Mouse (Mus musculus) gastrocnemius, adult 2 months (tissue): ENCODE measurements around the gene Ago3. TPM values are rescaled to one million over a fixed set of nuclear protein-coding genes. Genes with fewer than 3 reads are reported as not detected.

ENCODE experiments used
- DNase-seq: peaks from one replicate; pipeline ENCODE4 v3.0.0; 2022
- H3K27ac ChIP-seq: fragments of 200-600 bp; 2 replicates; pipeline ENCODE4 v1.8.1; 2022; ENCODE audit warnings: mild to moderate bottlenecking
- H3K4me3 ChIP-seq: fragments of 200-600 bp; 2 replicates; pipeline ENCODE4 v1.8.1; 2022; ENCODE audit warnings: mild to moderate bottlenecking, moderate library complexity
- CTCF ChIP-seq: fragments of 200-600 bp; IDR thresholded peaks from 2 replicates; pipeline ENCODE4 v1.8.1; 2022; ENCODE audit warnings: antibody characterized with exemption, mild to moderate bottlenecking, moderate library complexity
- intact Hi-C: fragments of 180-260 bp; cut with DNase I; formaldehyde crosslinking; loops from one replicate; pipeline ENCODE4 v1.15.1; 2025
- total RNA-seq, 2 experiments: library from RNA; stranded (reverse); gene quantifications; 2 replicates each; pipeline ENCODE4 v1.2.3; 2021

Gene Ago3
- total RNA-seq, 2 experiments from 2014 or later = 7.6 to 11.6 TPM

DNA sequence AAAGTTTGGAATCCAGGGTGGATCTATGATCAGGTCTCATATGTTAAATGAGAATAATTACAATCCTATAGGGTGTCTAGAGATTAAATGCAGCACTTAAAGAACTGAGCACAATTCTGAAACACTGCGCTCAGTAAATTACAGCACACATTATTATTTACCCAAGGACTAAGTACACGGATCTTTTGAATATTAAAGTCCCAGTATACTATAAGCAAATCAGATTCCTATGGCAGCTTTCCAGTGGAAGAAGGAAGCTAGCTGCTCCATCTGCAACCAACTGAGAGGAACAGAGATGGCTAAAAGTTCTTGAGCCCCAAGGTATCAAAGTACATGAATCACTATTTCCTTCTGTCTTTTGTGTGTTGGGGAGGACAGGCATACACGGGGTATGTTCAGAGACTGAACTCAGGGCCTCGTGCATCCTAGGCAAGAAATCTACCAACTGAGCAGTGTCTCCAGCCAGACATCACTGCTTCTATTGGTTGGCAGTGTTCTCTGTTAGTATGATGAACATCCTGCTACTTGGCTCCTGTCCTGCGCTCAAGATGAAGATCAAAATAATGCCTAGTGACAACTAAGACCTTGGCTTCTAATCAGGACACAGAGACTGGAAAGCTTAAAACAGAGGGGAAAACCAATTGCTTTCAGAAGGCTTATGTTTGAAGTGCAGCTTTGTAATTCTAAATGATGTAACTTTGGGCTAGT, 25.3 kb upstream of the Ago3 start:
- Histone ChIP-seq H3K27ac (no peak overlapping the region), H3K4me3 (no peak overlapping the region)
- intact Hi-C loops = no loop called here
- no peak for DNase-seq
- TF ChIP-seq CTCF = no peak

DNA sequence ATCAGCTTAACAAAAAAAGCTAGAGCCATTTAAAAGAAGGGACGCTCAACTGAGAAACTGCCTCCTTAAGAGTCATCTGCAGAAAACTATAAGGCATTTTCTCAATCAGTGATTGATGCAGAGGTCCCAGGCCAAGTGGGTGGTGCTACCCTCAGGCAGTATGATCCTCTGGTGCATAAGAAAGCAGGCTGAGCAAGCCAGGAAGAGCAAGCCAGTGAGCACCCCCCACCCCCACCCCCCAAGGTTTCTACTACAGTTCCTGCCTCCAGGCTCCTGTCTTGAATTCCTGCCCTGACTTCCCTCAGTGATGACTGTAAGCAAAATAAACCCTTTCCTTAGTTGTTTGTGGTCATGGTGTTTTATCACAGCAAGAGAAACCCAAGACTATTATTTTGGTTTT, 20.9 kb upstream of the Ago3 start:
- TF ChIP-seq CTCF = no peak
- intact Hi-C loops = no loop called here
- Histone ChIP-seq H3K27ac (no peak overlapping the region), H3K4me3 (no peak overlapping the region)
- DNase-seq = no peak

DNA sequence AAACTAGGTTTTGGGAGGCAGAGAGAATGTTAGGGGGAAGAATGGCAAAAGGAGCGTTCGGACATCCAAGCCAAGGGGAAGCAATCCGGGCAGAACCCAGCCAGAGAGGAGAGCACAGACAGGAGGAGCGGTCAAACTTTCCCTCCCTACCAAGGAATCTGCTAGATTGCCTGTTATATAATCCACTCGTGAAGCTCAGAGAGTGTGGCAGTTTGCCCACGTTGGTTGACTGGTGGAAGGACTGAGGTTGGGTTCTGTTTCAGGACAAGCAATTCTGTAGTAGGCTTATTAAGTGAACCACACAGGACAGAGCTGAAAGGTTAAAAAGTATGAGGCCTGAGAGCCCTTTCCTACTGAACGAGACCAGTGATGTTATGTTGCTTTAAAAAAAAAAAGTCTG, 17.8 kb upstream of the Ago3 start:
- no peak overlapping the region for H3K4me3 ChIP-seq
- TF ChIP-seq CTCF = no peak
- H3K27ac ChIP-seq = no peak overlapping the region
- peak; percentile 61 for DNase-seq
- intact Hi-C loops = no loop called here

DNA sequence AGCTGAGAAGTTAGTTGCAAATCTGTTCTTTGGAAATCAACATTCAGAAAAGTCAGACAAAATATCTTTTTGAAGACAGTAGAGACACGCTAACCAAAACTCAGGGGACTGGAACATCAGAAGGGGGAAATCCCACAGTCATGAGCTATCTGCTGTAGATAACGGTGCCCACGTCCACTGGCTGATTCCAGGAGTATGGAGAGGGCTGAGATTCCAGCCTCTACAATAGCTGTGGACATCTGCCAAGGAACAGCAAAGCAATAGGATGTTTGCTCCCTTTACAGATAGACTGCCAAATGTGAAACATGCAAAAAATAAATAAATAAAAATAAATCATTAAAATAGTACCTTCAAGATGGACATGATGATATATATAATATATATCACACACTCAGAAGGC, 15.2 kb upstream of the Ago3 start:
- no peak overlapping the region for H3K4me3 ChIP-seq
- no peak overlapping the region for H3K27ac ChIP-seq
- no peak for DNase-seq
- intact Hi-C loops = no loop called here
- TF ChIP-seq CTCF = no peak

DNA sequence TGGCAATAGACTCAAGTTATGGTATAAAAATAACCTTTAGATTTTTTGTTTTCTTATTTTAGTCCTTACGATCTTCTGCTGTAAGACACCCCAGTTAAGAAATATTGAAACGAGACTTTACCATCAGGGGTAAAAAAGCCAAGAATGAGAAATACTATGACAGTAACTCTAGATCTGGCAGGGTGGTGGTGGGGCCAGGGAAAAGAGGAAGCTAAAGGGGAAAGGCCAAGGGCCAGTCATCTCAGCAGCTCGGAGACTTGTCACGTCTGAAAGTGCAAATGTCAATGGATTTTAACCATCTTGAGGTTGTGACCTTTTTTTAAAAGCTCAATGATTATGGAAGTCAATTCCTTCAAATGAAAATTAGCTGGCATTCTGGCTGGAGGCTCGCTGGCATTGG, 8.9 kb upstream of the Ago3 start:
- intact Hi-C loops = no loop called here

DNA sequence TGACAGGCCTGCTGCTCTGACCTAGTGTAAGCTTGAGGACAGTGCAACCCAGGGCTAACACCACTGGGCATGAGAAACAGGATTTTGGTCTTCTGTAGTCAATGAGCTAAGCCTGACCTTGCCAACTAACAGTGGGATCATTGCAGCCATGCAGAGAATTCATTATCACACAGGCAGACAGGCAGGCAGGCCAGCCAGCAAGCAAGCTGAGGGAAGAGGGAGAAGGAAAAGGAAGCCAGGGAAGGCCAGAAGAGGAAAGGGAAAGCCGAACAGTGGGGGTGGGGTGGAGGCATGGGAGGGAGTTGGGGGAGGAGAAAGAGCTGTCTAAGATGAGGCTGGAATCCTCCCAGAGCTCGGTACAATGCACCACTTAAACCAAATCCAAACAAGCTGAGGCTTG, 6.9 kb upstream of the Ago3 start:
- Histone ChIP-seq H3K4me3 (no peak overlapping the region), H3K27ac (no peak overlapping the region)
- no peak for DNase-seq
- no peak for TF ChIP-seq CTCF
- intact Hi-C loops = no loop called here

More for the DNA sequence above, 8.9 kb upstream of the Ago3 start:
- no peak for DNase-seq
- no peak for TF ChIP-seq CTCF
- no peak overlapping the region for H3K27ac ChIP-seq
- no peak overlapping the region for H3K4me3 ChIP-seq

DNA sequence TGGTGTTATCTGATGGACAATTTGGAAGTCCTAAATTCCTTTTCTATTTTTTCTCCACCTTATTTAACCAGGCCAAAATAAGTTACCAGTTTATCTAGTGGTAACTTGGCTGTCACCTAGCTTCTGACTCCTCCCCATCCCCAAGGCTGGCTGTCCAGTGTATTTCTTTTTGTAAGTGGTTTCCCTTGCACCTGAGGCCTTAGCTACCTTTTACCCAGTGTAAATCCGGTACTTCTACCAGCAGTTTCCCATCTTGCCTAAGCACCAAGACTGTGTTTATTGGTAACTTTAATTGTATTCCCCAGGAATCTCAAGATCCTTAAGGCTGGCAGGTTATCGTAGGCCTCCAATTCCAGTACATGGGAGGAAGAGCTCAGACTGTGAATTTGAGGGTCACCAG, 4.7 kb upstream of the Ago3 start:
- DNase-seq = no peak
- TF ChIP-seq CTCF = no peak
- intact Hi-C loops = no loop called here
- Histone ChIP-seq H3K27ac (no peak overlapping the region), H3K4me3 (no peak overlapping the region)

DNA sequence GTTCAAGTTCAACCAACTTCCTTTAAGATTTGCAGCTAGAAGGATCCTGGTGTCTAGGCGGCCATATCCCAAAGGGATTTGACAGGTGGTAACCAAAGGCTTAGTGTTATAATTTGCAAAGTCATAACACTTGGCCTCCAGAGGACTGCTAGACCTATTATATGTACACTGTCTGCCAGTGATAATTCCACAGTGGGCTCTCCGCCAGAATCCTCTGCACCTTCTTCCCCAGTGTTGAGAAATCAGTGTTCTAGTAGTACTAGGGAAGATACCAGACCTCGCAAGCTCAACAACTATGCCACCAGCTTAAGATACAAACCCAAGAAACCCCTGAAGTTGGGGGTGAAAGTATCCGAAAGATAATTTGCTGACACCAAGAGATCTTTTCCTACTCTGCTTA, 3.8 kb upstream of the Ago3 start:
- peak overlapping the region; percentile 16; the same call in 1 of the 2 replicates for H3K27ac ChIP-seq
- no peak overlapping the region for H3K4me3 ChIP-seq
- no peak for TF ChIP-seq CTCF
- DNase-seq = peak; percentile 53
- intact Hi-C loops = no loop called here

DNA sequence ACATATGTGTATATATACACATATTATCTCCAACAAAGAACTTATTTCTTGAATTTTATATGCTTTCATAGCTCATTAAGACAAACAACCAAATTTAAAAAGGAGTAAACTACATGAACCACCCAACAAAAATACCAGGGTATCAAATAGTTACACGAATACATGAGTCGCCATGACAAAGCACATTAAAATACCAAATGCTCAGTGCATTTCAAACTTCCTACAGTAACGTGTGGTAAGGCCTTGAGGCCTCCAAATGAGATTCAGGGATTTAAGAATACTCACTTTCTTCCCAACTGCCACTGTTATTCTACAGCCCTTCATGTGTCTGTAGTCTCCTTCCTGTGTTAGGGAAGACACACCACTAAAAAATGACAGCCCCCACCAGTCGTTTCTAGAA, 2.4 kb upstream of the Ago3 start:
- DNase-seq = no peak
- no peak overlapping the region for H3K4me3 ChIP-seq
- H3K27ac ChIP-seq = no peak overlapping the region
- no peak for TF ChIP-seq CTCF
- intact Hi-C loops = loop anchor here (2.0 kb wide), 1 partner anchor 37 kb away; the partner anchor contains the start of gene Ago1

DNA sequence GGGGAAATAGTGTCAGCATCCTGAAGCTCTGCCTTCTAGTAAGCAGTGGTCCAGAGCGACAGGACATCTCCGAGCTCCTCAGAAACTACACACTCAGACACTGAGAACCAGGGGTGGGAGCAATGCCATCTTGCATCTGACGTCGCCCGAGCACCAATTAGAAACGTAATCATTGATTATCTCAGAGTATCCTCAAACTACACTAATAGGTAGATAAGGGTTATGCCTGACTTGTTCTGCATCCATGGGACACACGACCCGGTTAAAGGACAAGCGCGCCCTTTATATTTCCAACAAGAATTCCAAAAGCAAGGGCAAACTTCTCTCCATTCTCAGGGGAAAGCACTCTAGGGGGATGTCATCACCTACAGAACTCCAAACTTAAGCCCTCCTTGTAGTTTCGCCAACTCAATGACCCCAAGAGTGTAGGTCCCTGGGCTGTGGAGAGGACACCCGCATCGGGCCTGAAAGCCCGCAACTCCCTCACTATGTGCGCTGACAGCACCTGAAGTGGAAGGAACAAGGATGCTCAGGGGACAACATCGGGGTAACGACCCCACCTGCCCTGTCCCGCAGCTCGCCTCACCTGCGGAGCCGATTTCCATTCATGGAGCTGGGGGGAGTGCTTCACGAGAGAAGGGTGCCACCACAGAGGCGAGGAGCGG, 542 bp downstream of the Ago3 start:
- DNase-seq = no peak
- Histone ChIP-seq H3K4me3 (peak overlapping the region; percentile 77), H3K27ac (peak overlapping the region; percentile 97)
- TF ChIP-seq CTCF = no peak
- intact Hi-C loops = no loop called here

DNA sequence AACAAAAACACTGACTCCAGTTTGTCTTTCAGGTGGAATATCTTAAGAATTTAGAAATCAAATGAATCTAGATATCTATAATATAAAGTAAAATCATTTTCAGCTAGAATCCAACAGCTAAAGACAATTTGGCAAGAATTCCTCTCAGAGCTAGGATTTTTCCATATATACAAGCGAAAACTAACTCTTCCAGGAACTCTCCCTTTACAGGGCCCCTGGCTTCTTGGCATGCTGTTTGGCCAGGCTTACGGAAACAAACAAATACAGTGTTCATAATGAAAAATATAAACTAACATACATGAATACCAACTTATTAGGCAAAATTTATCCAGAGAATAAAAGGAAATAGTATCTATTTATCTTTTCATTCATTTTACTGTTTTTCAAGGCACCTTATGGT, 5.5 kb downstream of the Ago3 start:
- no peak for DNase-seq
- no peak for TF ChIP-seq CTCF
- intact Hi-C loops = no loop called here
- H3K4me3 ChIP-seq = no peak overlapping the region
- H3K27ac ChIP-seq = no peak overlapping the region

DNA sequence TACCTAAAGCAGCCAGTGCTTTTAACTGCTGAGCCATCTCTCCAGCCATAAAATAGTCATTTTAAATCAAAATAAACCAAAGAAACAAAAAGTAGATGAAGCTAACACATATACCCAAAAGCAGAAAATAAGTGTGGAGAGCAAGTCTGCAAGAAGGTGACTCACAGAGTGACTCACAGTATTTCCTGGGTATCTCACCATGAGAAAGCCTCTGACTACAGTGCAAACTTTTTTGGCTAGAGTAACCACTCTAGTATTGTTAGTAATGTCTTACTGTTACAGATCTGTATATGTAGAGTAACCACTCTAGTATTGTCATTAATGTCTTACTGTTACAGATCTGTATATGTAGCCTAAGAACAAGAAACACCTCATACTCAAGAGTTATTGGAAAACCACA, 13.6 kb downstream of the Ago3 start:
- TF ChIP-seq CTCF = no peak
- Histone ChIP-seq H3K4me3 (no peak overlapping the region), H3K27ac (no peak overlapping the region)
- no peak for DNase-seq
- intact Hi-C loops = no loop called here

DNA sequence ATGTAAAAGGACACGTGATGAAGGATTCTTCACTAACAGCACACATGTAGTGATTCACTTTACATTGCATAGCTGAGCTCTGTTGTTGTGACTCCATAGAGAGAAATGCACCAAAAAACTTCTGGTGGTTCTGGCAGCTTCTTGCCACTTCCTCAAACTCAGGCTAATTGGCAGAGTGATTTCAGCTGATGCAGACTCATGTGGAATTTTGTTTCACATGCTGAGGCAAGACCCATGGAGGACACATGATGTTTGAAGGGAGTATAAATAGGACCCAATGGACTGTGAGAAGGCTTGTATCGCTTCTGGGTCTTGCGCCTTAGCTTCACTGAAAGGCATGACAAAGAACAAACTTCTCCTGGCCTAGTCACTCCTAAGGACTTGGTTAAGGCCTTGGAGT, 16.8 kb downstream of the Ago3 start:
- no peak for TF ChIP-seq CTCF

DNA sequence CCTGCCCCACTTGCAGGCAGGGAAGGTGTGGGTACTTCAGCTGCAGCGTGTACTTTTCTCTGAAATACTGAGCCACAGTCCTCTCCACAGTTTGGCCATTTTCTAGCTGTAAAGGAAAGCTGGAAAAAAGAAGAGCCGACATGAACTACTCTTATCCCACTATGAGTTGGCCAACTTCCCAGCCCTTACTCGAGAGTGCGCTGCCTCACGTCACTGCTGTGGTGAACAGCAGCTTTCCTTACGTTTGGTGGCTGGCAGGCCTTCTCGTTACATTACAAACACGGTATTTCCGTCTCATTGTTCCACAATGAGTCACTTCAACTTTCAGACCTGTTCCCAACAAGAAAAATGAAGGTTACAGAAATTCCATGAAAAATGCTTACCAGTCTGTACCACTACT, 57.9 kb downstream of the Ago3 start:
- no peak for DNase-seq
- Histone ChIP-seq H3K4me3 (no peak overlapping the region), H3K27ac (no peak overlapping the region)
- TF ChIP-seq CTCF = no peak
- intact Hi-C loops = no loop called here

More for the DNA sequence above, 16.8 kb downstream of the Ago3 start:
- intact Hi-C loops = no loop called here
- DNase-seq = no peak
- no peak overlapping the region for H3K27ac ChIP-seq
- H3K4me3 ChIP-seq = no peak overlapping the region
